Mouse (Mus musculus) B cell, adult 2 months (primary cell): ENCODE results near the gene P2ry12.
A peak's percentile ranks its signal among the peaks of the same experiment; 100 is the strongest.

Source experiments
- DNase-seq, 2 experiments: peaks; one replicate each; pipeline ENCODE4 v3.0.0; 2022

The P2ry12 gene

DNA sequence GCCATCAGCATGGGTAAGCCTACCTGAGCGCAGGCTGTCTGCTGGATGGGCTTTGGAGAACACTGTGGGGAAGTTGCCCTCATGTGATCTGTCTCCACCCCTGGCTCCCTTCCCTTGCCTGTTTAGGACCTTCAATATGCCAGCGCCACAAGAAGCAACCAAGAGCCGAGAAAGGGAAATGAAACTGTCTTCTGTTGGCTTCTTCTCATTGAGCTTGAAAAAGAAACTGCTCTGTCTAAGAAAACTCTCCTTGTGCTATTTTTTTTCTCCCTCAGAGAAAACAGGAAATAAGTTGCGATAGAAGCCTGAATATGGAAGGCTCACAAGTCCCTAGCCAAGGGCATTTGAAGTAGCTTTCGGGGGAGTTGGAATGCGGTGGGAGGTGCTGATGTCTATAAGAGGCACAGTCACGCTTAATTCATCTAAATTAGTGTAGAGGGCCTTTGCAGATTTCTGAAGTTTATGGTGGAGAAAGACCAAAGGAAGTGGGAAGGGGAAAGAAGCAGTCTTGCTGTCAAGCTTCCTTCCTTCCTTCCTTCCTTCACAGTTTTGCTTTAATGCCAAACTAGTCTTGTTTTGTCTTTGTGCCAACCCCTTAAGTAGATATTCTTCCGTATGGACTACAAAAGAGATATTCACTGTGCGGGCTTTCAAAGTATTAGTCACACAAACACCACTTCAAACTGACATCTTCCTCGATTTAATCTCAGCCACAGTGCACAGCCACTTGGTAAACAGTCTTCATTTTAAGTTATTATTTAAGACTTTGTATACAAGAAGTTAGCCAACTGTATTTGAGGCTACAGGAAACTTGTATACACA, 33.7 kb downstream of the P2ry12 start:
- DNase-seq: peak; percentile 69 to 75

DNA sequence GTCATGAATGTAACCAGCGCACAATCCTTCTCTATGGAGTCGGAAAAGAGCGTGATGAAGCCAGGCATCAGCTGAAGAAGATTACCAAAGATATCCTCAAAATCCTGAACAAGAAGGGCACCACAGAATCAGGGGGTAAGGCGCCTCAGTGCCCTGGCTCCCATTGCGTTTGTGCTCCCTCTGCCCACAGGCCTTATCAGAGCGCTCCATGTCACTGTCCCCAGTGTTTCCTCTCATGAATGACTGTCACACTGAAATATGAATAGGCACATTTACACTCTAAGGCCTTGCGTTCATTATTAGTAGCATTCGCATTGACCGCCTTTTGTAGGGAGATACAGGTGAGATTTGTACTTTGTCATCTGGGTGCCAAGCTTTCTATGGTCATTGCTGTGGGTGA, 35.0 kb downstream of the P2ry12 start:
- no peak for DNase-seq

DNA sequence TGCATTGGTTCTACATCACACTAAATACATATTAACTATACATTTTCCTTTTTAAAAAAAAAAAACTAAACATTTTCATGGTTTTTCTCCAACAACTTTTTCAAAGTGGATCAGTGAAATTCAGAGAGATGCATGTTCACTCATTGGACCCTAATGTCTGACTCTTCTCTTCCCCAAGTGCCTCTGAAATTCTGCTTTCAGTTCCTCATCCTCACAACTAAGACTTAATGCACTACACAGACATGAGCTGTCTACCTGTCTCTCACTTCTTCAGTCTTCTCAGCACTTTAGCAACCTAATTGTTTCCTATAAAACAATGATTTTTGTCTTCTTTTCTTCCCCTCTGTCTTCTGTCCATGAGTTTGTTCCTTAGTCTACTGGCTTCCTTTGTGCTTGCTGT, 37.3 kb downstream of the P2ry12 start:
- peak in 1 of 2 experiments; percentile 52 for DNase-seq

DNA sequence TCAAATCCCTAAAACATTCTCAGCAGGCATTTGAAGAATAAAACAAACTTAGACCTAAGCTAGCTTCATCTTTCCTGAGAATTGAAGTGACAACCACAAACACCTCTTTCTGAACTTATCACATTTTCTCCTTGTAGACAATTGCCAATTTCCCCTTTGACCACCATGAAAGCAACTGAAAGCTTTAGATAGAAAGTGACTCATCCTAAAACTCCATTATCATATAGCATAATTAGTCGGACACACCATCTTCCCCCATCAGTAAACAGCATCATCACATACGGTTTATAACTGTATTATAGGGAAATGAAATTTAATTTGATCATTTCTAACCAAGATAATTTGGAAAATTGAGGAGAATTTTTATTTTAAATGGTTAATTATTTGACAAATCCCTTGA, 40.4 kb downstream of the P2ry12 start:
- no peak for DNase-seq

DNA sequence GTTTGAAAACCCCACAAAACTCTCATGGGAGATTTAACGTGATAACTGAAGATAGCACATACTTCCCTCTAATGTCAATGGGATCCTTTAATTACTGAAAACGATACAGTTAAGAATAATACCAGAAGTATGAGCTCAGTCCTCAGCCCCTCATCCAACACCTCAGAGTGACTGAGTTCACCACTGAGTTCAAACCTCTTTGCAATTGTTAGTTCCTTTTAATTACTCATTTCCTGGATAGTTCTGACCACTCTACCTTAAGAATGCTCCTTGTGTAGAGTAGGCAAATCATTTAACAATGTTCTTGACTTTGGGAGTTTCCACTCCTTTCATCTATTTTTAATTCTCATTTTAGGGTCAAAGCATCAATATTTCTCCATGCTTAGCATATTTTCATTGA, 43.3 kb downstream of the P2ry12 start:
- no peak for DNase-seq

DNA sequence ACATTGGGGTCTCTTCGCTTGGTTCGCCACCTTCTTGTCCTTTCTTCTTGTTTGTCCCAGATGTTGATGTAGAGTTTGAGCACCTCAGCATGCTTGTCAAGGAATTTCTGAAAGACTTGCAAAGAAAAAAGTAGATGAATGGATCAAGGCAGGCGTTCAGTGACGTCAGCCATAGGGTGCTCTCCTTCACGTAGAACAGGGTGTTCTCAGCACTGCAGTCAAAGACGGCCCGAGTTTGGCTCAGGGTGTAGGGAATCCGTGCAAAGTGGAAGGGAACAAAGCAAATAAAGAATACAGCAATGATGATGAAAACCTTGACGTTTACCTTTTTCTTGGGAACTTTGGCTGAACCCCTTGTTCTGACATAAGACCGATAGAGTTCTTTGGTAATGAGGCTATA, 45.5 kb downstream of the P2ry12 start:
- no peak for DNase-seq

DNA sequence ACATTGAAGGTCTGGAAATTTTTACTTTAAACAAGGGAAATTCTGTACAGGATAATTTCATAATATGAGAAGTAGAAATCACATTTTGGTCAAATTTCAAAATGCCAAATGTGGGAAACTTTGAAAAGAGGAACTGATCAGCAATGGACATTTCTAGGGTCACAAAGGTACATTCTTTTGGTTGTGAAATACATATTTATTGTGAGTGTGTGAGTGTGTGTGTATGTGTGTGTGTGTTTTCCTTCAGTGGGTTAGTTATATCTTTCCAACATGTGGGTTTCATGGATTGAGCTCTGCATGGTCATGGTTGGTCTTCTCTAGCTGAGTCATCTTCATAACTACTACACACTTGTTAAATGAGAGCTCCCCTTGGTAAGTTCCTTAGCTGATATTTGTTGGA, 50.3 kb downstream of the P2ry12 start:
- no peak for DNase-seq

DNA sequence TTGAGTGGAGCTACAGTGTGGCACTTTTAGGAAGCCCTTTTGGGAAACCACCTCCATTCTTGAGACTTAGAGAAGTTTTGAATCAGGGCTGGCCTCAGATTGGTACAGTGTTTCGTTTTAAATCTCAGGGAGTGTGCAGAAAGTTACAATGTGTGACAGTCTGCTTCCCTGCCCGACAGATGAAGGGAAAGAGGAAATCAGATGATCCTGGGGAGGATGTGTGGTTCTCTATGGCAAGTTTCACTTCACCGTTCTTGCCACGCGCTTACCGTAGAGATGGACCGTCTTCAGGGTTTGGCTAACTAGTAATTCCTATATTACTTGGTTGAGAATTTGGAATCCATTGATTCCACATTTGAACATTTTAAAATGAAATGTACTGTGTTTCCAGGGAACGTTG, 50.9 kb downstream of the P2ry12 start:
- DNase-seq: peak; percentile 38 to 49

DNA sequence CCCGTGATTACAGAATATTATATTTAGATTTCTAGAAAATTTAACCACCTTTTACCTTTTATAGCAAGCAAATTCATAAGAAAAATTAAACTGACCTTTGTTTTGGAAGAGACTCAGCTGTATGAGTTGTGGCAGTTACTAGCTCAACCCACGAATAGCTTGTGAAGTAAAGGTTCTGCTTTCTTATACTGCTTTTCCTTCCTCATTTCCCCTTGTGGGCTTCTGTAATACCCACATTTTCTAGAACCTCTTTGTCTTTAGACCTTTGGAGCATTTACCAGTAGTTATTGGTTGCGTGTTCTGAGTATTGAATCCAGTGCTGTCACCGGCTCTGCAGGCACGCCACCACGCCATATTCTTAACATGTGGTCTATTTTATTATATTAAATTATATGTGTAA, 51.9 kb downstream of the P2ry12 start, which contains the start of gene P2ry13:
Gene P2ry13, minus strand, starts transcription at position 156 of the 400 bp plus-strand sequence.
- peak in 1 of 2 experiments; percentile 28 for DNase-seq

DNA sequence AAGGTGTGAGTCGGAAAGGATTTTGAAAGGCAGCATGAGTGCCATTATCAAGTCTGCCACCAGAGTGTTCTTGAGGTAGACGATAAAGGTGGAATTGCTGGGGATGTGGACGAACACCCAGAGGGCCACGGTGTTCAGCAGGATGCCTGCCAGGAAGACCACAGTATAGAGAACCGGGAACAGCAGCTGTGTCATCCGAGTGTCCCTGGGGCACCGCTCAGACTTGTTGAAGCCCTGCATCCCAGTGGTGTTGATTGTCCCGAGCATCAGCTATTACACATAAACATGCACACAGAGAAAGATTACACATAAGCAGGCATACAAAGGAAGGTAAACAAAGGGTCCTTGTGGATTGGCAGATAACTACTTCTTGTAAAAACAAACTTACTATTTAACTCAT, 52.6 kb downstream of the P2ry12 start:
- no peak for DNase-seq

DNA sequence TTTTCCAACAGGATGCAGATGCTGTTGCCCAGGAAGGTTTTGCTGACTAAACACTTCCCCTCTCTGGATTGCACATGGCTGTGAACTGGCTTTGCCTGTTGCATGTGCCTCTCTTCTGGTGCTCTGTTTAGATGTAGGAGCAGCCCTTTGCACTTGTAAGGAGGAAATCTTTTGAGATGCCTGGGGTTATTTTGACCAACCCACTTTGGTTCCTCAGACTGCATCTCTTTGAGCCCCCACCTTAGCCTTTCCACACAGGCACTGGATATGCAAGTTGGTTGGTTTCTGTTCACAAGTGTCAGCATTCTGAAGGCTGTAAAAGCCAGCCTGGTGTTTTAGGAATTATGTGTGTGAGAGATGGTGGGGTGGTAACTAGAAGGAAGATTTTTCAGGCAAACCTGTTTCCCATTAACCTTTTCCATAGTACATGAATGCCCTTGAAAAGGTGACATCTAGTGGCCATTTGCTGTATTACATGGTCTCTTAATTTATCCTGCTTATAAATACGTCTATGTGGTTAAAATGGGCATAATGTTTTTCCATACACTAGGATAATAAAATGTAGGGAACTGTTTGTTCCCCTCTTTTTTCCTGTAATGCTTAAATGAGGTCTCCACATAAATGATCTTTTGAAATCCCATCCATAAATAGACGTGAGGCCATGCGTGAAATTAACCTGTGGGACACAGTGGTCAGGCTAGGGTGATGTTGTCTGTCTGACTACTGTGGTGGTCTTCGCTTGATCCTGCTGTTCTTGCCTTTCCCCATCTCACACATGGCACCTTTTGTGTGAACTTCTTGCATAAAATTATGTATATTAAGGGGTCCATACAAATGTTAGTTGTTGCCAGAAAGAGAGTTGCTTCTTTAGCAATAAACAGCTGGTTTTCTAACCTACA, 53.8 kb downstream of the P2ry12 start:
- DNase-seq: peak; percentile 36 to 50

DNA sequence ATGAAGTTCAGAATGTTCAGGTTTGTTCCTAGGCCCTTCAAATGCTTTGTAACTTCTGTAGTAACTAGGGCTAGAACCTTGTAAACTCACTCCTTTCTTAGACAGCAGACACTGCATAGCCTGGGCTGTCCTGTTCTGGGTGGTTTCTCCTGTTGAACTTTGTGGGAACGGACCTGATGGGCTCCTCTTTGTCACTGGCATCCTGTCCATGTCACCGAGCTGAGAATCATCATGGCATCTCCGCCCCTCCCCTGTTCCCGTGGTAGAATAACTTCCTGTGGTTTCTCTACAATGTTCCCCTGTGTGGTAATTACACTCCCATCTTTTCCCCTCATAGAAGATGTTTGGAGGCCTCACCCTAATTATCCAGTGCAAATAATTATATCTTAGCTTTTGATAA, 56.7 kb downstream of the P2ry12 start:
- no peak for DNase-seq

DNA sequence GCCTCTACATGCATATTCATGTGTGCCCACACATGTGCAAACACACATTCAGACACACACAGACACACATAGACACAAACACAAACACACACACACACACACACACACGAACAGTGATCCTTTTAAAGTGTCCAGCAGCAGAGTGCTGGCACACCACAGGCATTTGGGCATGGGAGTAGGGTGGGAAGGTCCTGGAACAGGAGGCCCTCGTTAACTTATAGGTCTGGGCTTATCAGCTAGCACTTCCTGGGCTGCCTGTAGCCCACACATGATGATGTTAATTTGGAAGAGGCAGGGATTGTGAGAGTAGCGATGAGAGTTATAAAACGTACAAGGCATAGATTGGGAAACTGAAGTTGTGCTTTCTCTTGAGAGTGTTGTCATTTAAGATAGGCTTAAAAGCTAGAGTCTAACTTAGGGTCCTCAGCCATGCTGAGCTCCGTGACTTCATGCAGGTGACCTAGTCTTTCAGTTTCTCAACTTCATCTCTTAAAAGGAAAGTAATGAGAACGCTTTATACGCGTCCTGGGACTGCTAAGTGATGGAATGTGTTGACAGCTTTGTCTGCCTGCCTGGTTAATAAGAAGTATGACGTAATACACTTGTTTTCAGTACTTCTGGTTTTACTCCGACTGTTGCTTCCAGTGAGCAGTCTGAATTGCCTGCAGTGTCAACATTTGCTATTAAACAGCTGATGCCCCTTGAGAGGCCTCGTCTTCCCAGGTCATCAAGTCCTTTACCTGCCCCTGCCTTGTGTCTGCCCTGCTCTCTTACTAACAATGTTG, 57.8 kb downstream of the P2ry12 start:
- no peak for DNase-seq

DNA sequence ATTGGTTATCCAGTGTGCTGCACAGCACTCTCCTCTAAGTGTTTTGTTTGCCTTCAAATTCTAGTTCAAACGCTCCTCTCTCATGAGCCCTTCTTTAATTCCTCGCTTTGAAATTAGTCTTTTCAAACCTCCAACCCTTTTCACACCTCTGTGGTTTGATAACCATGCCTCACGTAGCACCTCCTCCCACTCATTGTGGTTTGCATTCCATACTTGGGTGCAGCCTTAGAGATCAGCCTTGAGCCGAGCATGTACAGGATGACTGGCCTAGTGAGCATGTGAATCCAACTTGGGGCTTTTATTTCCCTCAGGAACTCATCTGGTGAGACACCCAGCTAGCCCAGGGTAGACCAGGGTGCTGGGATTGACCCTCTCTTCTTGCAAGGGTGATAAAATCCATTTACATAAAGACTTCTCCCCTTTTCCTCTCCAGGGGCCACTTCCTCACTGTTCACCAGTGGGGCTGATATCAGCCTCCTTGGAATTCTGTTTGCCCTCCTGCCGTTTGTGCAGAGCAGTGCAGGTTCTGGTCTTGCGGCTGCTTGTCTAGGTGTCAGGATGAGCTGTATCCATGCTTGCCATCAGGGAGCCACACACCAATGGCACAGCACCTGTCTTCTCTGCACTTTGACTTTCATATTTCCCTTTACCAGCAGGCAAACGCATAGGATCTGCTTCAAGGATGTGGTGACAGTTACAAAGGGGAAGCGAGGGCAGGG, 58.7 kb downstream of the P2ry12 start:
- DNase-seq: no peak

DNA sequence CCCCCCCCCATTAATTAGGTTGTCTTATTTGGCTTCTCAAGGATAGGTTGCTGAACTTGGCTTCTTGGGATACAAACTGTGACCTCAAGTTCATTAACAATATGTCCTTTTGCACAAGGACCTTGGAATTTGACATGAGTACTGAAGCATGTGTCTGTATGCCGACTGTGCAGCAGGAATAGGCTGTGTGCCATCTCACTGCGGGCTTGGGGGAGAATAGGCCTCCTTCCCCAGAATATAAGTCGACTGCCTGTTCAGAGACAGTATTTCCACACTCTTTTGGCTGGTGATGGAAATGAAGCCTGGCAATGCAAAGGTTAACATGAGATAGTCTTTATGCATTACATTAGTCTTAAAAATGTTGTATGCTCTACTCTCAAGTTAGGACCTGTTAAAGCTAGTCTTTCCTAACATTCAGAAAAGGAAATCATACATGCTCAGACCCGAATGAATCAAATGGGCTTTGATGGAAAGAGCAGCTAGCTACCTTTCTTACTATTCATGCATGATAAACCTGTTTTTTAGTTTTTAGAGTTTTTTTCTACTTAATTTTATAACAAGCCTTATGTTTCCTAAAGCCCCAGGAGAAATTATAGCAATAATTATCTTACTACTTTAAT, 65.2 kb downstream of the P2ry12 start:
- no peak for DNase-seq

DNA sequence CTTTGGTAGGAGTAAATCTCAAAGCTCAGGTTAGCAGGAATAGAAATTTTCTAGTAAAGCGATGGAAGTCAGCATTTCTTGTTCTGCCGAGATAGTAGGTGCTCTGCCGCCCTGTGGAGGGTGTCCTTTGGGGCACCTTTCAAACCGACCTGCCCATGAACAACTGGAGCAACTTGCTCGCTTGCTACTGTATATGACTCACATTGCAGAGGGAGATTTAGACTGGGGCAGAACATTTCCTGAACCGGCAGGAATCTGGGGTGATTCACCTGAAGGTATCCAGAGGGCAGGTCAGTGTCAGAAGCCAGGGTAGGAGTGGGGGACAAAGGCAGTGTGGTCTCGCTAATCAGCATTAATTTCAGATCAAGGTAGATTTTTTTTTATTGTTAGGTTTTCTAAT, 67.7 kb downstream of the P2ry12 start, which contains the start of gene Gpr87:
Gene Gpr87, minus strand, starts transcription at position 167 of the 400 bp plus-strand sequence.
- no peak for DNase-seq

DNA sequence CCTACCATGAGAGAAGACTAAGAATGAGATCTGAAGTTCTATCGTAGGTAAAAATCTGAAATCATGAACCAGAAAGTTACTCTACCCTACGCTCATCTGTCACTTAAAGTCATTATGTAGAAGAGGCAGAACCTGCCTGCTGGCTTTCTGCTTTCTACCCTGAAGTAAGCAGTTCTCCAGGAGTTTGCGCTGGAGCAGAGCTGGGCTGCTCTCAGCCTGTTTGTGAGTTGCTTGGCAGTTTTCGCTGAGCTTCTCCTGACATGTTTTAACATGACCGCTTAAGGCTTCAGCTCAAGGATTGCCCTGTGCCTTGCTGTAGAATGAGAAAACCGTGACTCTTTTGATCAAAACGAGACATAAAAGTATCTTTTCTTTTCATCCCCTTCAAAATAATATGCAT, 68.6 kb downstream of the P2ry12 start:
- DNase-seq: no peak

DNA sequence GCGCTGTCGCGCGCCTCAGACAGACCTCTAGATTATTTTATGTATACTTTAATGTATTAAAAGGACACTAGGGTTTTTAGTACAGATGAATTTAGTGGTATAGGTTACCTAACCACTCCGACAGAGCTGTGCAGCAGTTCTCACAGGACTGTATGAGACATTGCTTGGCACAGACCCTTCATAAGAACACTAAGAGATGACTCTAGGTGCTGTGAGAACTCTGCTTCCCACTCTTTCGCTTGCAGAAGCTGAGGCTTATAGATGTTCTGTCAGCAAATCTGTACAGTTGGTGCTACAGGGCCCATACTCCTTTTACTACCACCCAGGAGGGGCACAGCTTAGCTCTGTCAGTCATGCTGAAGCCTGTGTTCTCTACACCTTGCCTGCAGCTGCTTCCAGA, 71.0 kb downstream of the P2ry12 start:
- DNase-seq: no peak

DNA sequence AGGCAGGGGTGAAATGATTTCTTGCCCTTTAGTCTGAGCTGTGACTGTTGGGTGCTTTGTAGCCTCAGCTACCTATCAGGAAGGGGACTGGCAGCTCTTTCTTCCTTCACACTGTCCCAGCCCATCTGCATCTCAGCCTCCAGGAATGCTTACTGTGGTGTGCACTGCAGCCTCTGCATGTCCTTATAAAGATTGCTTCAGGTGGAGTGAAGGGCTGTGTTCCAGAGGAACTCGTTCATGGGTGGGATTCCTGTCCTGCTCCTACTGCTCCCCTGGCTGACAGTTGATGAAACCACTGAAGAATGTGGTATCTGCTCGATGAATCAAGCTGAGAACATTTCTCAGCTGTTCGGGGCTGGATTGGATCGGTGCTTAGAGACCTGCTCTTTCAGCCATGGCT, 75.3 kb downstream of the P2ry12 start:
- DNase-seq: no peak

DNA sequence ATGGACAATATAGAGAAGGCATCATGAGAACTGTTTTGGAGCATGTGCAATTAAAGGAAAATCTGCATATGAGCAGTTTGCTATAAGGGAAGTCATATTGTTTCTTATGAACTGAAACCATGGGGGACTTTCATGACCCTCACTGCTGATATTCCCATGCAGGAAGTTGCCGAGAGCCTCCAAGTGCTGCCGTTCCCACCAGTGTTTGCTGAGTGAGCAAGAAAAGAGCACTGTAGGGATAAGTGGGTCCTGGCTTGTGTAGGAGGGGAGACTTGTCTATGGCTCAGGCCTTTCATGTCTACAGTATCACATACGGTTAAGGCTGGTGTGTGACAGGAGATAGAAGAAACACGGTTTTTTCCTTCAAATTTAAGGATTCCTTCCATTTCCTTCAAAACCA, 77.0 kb downstream of the P2ry12 start:
- DNase-seq: no peak

DNA sequence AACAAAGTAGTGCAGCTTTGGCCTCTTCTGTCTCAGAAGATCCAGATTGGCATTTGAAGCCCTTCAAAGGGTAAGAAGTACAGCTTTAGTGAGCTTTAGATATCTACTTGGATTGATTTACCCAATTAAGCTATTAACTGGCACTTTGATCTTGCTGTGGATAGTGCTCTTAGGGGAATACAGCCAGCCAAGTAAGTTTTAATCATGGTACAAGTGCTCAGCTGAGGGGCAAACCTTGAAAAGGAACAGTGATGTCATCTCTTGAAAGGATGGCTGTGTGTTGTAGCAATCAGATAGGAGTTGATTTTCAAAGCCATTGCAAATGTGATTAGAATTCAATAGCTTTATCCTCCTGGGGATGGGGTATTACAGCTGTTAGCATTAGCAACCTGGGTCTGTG, 80.5 kb downstream of the P2ry12 start:
- no peak for DNase-seq

DNA sequence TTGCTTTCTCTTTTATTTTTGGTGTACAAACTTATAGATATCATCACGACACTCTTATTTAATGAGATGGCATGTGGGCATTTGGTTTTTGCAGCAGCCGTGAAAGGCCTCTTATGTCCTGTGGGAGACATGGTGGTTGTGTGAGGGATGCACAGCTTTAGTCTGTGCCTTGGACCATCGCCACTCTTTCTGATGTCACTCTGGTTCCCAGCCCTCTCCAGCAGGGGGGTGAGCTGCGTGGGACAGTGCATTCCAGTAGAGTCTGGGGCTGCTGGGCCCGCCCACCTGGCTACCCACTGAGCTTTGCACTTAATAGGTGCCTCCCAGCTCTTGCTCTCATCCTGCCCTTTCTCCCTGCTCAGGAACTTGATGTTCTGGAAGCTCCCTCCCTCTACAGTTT, 81.5 kb downstream of the P2ry12 start:
- no peak for DNase-seq
